Mouse (Mus musculus) limb, embryonic 15.5 days (tissue): ENCODE data around the gene Tmtc1. TPM values are rescaled to one million over a fixed set of nuclear protein-coding genes. Genes with fewer than 3 reads are reported as not detected.
A peak's percentile ranks its signal among the peaks of the same experiment; 100 is the strongest.

Experiments
- ATAC-seq: fragments of 200-750 bp; cut with Nextera tagmentation; 2 replicates; pipeline ENCODE4 v1.8.0; 2017; ENCODE audit warnings: low read depth, moderate TSS enrichment; ENCODE audit not compliant: insufficient number of reproducible peaks, low FRiP score, low TSS enrichment
- H3K27ac ChIP-seq: fragments of 300-500 bp; sonication (generic); 2 replicates; pipeline ENCODE4 v1.5.1; 2015; ENCODE audit warnings: moderate library complexity, mild to moderate bottlenecking, inconsistent platforms
- H3K27me3 ChIP-seq: fragments of 300-500 bp; sonication (generic); 2 replicates; pipeline ENCODE4 v1.6.1; 2015; ENCODE audit warnings: inconsistent platforms
- H3K36me3 ChIP-seq: fragments of 300-500 bp; sonication (generic); 2 replicates; pipeline ENCODE4 v1.6.1; 2015; ENCODE audit warnings: inconsistent platforms
- H3K4me1 ChIP-seq: fragments of 300-500 bp; sonication (generic); 2 replicates; pipeline ENCODE4 v1.6.1; 2015; ENCODE audit warnings: inconsistent platforms
- H3K4me2 ChIP-seq: fragments of 300-500 bp; sonication (generic); 2 replicates; pipeline ENCODE4 v1.6.1; 2015; ENCODE audit warnings: mild to moderate bottlenecking, inconsistent platforms
- H3K4me3 ChIP-seq: fragments of 300-500 bp; sonication (generic); 2 replicates; pipeline ENCODE4 v1.5.1; 2015; ENCODE audit warnings: mild to moderate bottlenecking, inconsistent platforms
- H3K9ac ChIP-seq: fragments of 300-500 bp; sonication (generic); 2 replicates; pipeline ENCODE4 v1.6.1; 2015; ENCODE audit warnings: inconsistent platforms
- H3K9me3 ChIP-seq: fragments of 300-500 bp; sonication (generic); 2 replicates; pipeline ENCODE4 v1.6.1; 2016; ENCODE audit warnings: inconsistent platforms
- WGBS: fragments of 180-500 bp; shearing (Covaris S2); methylation state at CpG from one replicate; pipeline ENCODE4 v1.1.7; 2015; 5-methylcytosine and 5-hydroxymethylcytosine counted together
- polyA plus RNA-seq: library from polyadenylated mRNA; unstranded; fragments of >200 nt; fragmentation: Nextera tagmentation; extraction: Ambion mirVana; gene quantifications from 2 replicates; pipeline ENCODE4 v1.2.1, GENCODE M21; 2015

Gene Tmtc1
- polyA plus RNA-seq = 1.1 and 1.3 TPM in 2 replicates

DNA sequence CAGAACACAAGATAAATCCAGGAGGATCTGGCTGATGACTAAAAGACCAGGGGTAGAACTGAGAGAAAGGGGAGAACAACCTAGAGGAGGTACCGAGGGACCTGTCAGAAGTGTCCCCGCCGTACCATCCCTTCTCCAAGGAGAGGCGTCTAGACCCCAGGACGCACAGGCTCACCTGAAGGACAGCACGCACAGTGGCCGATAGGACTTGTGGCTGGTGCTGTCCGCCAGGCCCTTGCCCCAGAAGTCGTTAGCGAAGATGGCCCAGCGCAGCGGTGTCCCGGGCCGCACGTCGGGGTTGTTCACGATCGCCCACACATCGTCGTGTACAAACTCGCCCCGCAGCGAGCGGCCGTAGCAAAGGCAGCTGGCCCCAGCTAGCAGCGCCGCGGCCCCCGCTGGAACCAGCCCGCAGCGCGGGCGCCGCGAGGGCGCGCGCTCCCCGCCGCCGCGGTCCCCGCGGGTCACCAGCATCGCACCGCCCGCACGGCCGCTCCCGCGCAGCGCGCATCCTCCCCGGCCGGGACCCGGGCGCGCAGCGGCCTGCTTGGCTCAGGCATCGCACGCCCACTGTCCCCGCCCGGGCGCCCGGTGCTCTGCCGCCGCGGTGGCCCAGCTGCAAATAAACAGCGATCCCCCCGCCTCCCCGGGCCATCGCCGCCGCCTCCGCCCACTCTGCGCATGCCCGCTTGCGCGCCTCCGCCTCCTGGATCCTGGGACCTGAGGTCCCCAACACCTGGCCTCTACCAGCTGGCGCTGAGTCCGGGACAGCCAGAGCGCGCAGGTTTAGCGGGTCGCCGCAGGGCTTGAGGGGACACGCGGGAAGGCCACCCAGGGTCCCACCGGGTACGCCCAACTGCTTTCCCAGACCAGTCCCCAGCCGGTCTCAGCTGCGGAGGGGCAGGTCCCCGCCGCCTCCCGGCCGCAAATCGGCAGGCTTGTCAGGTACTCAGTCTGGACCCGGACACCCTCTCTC, at the start of gene Tmtc1:
Gene Tmtc1 (minus strand): TSS at position 664 of the 976 bp plus-strand sequence.
- Histone ChIP-seq H3K36me3 (no peaks in the 10 kb centered on the region), H3K4me1 (peaks cover 35% of the 10 kb centered on the region), H3K27ac (peak within 1 kb of the TSS; percentile 38), H3K9me3 (no peaks in the 10 kb centered on the region), H3K4me2 (peak within 1 kb of the TSS; percentile 95), H3K4me3 (peak within 1 kb of the TSS; percentile 74), H3K9ac (peak within 1 kb of the TSS; percentile 54), H3K27me3 (peaks cover 31% of the 10 kb centered on the region)
- ATAC-seq = peak; percentile 53
- 1% methylated on average over 96 of the region's 99 CpGs for WGBS

DNA sequence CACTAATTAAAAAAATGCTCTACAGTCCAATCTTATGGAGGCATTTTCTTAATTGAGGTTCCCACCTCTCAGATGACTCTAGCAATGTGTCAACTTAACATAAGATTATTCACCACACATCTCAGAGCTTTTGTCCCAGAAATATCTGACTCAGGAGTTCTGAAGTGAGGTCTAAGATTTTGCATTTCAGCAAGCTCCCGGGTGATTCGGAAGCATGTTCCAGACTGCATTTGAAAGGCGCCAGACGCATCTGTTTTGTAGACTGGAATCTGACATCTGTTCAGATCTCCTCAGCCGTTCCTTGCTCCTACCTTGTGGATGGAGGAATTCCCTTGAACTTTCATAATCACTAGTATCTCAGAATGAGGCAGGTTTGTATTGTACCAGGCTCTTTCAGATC, 47.7 kb upstream of the Tmtc1 start:
- Histone ChIP-seq H3K9ac (no peak overlapping the region), H3K36me3 (no peaks in the 10 kb centered on the region), H3K9me3 (no peaks in the 10 kb centered on the region), H3K4me3 (no peak overlapping the region), H3K27ac (no peak overlapping the region), H3K4me1 (no peaks in the 10 kb centered on the region; the same call in 1 of the 2 replicates), H3K4me2 (no peak overlapping the region), H3K27me3 (no peaks in the 10 kb centered on the region)
- ATAC-seq = no peak
- WGBS = 72% methylated on average over 5 of the region's 5 CpGs

DNA sequence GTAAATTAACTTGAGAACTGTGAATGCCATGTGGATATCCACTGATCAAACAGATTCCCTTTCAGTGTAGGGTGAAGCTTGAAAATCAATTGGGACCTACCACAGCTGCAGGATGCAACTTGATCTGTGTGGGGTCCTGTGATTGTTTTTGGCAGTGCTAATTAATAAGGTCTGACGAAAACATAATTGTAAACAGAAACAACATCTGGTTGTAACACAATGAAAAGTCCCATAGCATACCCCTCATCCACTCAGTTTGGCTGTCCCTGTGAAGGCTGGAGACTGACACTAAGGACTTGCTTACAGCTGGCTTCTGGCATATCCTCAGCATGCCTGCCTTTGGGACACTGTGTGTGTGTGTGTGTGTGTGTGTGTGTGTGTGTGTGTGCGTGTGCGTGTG, 42.6 kb upstream of the Tmtc1 start:
- no peak overlapping the region for H3K27ac ChIP-seq
- H3K4me1 ChIP-seq = no peaks in the 10 kb centered on the region
- no peaks in the 10 kb centered on the region for H3K27me3 ChIP-seq
- no peaks in the 10 kb centered on the region for H3K36me3 ChIP-seq
- WGBS = 62% methylated on average over 3 of the region's 3 CpGs
- no peak for ATAC-seq
- no peaks in the 10 kb centered on the region for H3K9me3 ChIP-seq
- no peak overlapping the region for H3K4me2 ChIP-seq
- no peak overlapping the region for H3K4me3 ChIP-seq
- H3K9ac ChIP-seq = no peak overlapping the region

GRCm38 (mm10) chr6:148481894-148482293, 37.7 kb upstream of the Tmtc1 start:
- no peak for ATAC-seq
- no peak overlapping the region for H3K9ac ChIP-seq
- no peak overlapping the region for H3K4me3 ChIP-seq
- H3K4me1 ChIP-seq = no peaks in the 10 kb centered on the region
- no peak overlapping the region for H3K27ac ChIP-seq
- H3K9me3 ChIP-seq = no peaks in the 10 kb centered on the region
- H3K36me3 ChIP-seq = no peaks in the 10 kb centered on the region
- no peak overlapping the region for H3K4me2 ChIP-seq
- no peaks in the 10 kb centered on the region for H3K27me3 ChIP-seq

DNA sequence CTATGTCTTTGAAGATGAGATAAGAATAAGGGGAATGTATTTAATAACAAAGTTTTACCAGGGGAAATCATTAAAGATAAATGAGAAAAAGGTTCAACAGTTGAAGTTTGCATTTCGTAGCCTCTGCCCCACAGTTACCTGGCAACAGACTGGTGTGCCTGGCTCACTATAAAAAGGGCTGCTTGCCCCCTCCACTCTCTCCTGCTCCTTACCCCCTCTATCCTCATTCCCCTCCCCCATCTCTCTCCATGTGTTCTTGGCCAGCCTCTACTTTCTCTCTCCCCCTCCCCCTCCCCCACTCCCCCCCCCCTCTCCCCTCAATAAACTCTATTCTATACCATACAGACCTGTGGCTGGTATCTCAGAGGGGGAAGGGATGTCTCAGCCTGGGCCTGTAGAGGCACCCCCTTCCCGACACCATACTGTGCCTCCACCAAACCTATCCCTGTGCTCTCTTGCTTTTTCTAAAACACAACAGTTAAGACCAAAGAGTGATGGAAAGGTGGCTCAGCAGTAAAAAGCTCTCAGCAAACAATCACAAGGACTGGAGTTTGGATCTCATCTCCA, 35.6 kb upstream of the Tmtc1 start:
- no peak for ATAC-seq
- Histone ChIP-seq H3K36me3 (no peaks in the 10 kb centered on the region), H3K27ac (no peak overlapping the region), H3K4me1 (no peaks in the 10 kb centered on the region), H3K27me3 (no peaks in the 10 kb centered on the region), H3K4me3 (no peak overlapping the region), H3K9ac (no peak overlapping the region), H3K4me2 (no peak overlapping the region), H3K9me3 (no peaks in the 10 kb centered on the region)
- 60% methylated on average over 2 of the region's 2 CpGs for WGBS

DNA sequence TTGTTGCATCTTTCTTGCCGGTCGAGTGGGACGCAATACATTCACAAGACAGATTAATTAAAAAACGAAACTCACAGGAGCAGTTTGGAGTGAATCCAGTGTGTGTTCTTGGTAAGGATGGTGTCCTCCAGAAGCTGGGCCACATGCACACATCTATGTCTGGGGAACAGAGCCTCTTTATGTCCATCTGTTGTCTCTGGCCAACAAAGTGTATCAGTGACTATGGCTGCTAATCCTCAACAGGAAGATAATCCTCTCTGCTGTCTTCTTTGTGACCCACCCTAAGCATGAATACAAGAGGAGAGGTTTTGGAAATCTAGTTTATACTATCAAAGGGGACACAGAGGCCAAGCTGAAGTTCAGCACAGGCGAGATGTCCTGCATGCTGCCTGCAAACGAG, 34.2 kb upstream of the Tmtc1 start:
- Histone ChIP-seq H3K9ac (no peak overlapping the region), H3K4me3 (no peak overlapping the region), H3K27me3 (no peaks in the 10 kb centered on the region), H3K36me3 (no peaks in the 10 kb centered on the region), H3K9me3 (no peaks in the 10 kb centered on the region), H3K4me2 (no peak overlapping the region), H3K27ac (no peak overlapping the region), H3K4me1 (no peaks in the 10 kb centered on the region)
- ATAC-seq = no peak
- 73% methylated on average over 6 of the region's 6 CpGs for whole genome bisulfite sequencing

DNA sequence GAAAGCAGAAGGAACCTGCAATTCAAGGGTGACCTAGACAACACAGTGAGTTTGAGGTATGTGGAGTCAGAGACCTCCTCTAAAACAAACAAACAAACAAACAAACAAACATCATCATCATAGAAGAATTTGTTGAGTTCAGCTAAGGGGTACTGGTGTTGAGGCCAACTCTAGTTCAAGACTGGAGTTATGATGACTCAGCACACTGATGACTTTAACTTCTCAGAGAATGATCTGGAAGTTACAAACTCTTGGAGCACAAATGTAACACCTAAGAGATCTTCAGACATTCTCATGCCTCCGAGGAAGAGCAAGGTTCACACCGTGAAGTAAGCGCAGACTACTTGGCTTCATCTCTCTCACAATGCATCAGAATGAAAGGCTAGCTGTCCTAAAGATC, 28.1 kb upstream of the Tmtc1 start:
- H3K9me3 ChIP-seq = no peaks in the 10 kb centered on the region
- no peaks in the 10 kb centered on the region for H3K27me3 ChIP-seq
- H3K4me1 ChIP-seq = peaks cover 7% of the 10 kb centered on the region; the same call in 1 of the 2 replicates
- no peaks in the 10 kb centered on the region for H3K36me3 ChIP-seq
- no peak for ATAC-seq
- H3K27ac ChIP-seq = no peak overlapping the region
- 93% methylated on average over 3 of the region's 3 CpGs for WGBS
- H3K4me2 ChIP-seq = no peak overlapping the region
- no peak overlapping the region for H3K9ac ChIP-seq
- H3K4me3 ChIP-seq = no peak overlapping the region

DNA sequence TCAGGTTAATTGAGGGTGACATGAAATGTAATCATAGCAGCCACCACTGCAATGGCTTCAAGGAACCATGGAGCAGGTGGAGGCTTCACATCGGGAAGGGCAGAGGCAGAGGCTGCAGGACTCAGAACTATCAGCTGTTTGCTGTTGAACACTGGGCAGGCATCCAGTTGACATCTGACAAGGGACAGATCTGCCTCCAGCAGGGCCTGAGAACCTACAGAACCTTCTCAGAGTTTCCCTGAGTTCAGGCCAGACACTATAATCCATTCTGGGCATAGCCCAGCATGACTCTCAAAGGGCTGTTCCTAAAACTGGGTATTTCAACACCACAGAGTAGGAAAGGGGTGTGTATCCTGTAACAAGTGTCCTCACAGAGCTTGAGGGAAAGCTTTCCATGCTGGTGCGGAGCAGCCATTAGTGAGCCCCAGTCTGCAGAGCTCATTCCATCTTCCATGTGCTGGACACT, 23.8 kb upstream of the Tmtc1 start:
- WGBS = 39% methylated on average over 2 of the region's 2 CpGs
- peak; percentile 83 for ATAC-seq

GRCm38 (mm10) chr6:148467170-148467921, 23.2 kb upstream of the Tmtc1 start:
- Histone ChIP-seq H3K4me3 (no peak overlapping the region), H3K9ac (no peak overlapping the region), H3K36me3 (no peaks in the 10 kb centered on the region), H3K4me2 (no peak overlapping the region), H3K4me1 (peaks cover 7% of the 10 kb centered on the region; the same call in 1 of the 2 replicates), H3K9me3 (no peaks in the 10 kb centered on the region), H3K27me3 (no peaks in the 10 kb centered on the region), H3K27ac (no peak overlapping the region)
- ATAC-seq = no peak
- WGBS = 5% methylated on average over 3 of the region's 3 CpGs

More for the DNA sequence above, 23.8 kb upstream of the Tmtc1 start:
- Histone ChIP-seq H3K36me3 (no peaks in the 10 kb centered on the region), H3K27ac (no peak overlapping the region), H3K27me3 (no peaks in the 10 kb centered on the region), H3K4me3 (no peak overlapping the region), H3K9ac (no peak overlapping the region), H3K9me3 (no peaks in the 10 kb centered on the region), H3K4me1 (peaks cover 7% of the 10 kb centered on the region; the same call in 1 of the 2 replicates), H3K4me2 (no peak overlapping the region)

GRCm38 (mm10) chr6:148459636-148460035, 15.4 kb upstream of the Tmtc1 start:
- ATAC-seq = no peak

GRCm38 (mm10) chr6:148455470-148455869, 11.3 kb upstream of the Tmtc1 start:
- Histone ChIP-seq H3K4me1 (no peaks in the 10 kb centered on the region), H3K9me3 (no peaks in the 10 kb centered on the region), H3K36me3 (no peaks in the 10 kb centered on the region), H3K27ac (no peak overlapping the region), H3K4me2 (no peak overlapping the region), H3K4me3 (no peak overlapping the region), H3K9ac (no peak overlapping the region), H3K27me3 (no peaks in the 10 kb centered on the region)
- ATAC-seq = no peak
- 74% methylated on average over 4 of the region's 4 CpGs for WGBS

More at GRCm38 (mm10) chr6:148459636-148460035, 15.4 kb upstream of the Tmtc1 start:
- H3K4me2 ChIP-seq = no peak overlapping the region
- no peaks in the 10 kb centered on the region for H3K4me1 ChIP-seq
- H3K36me3 ChIP-seq = no peaks in the 10 kb centered on the region
- WGBS = 57% methylated on average over 3 of the region's 3 CpGs
- H3K27me3 ChIP-seq = no peaks in the 10 kb centered on the region
- no peak overlapping the region for H3K27ac ChIP-seq
- no peaks in the 10 kb centered on the region for H3K9me3 ChIP-seq
- no peak overlapping the region for H3K4me3 ChIP-seq
- H3K9ac ChIP-seq = no peak overlapping the region
